Mouse (Mus musculus) liver, postnatal 0 days (tissue): ENCODE results near the gene Speg.

Source experiments
- CTCF ChIP-seq: sonication (generic); IDR thresholded peaks from 2 replicates; pipeline ENCODE4 v1.5.1; 2016; ENCODE audit warnings: antibody characterized with exemption, low read depth
- EP300 ChIP-seq: IDR thresholded peaks from 2 replicates; pipeline ENCODE4 v1.6.1; 2016; ENCODE audit warnings: antibody characterized with exemption, low read depth, mild to moderate bottlenecking

GRCm38 (mm10) chr1:75479635-75479989 is 104.5 kb downstream of the Speg start:
- TF ChIP-seq CTCF, result 0 out of 2 replicates have a peak, but pooled peaks have one; percentile 3
- no peak for TF ChIP-seq EP300
